Mouse (Mus musculus): ENCODE data around the gene Wwox. TPM values are rescaled to one million over a fixed set of nuclear protein-coding genes. Genes with fewer than 3 reads are reported as not detected.

The Wwox gene
- polyA plus RNA-seq, 1 experiment: 13.5 TPM

DNA sequence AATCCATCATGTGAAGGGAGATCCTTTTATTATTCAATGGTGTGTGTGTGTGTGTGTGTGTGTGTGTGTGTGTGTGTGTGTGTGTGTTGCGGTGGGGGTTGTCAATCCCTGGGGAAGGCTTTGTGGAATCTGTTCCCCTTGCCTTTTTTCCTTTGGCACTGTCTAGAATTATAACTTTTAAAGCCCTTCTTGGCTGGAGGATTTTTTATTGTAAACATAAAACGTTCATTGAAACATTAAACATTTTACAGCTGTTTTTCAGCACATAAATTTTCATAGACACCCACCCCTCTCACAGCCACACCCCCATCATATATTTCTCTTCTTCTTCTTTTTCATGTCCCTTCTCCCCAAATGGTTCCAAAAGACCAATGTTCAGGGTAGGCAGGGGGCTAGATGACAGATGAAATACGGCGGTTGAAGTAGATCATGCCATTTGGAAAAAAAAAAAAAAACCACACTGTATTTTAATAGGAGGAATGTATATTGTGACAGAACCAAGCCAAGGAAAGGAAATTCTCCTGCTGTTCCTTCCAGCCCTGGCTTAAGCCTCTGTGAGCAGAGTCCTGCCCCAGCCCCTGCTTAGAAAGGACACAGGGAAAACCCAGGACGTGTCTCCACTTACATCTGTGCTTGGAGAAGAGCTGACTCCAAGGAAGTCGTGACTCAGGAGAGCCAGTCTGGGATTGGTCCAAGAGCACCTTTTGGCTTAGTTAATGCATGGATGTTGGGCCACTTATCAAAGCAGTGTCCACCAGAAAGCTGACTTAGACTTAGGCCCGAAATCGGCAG, 517.1 kb downstream of the Wwox start:
- TF ChIP-seq CTCF (IDR thresholded peaks at IDR 0.05; ENCODE audit: control insufficient read depth, insufficient read depth, low read length) (no peak), POLR2A (IDR thresholded peaks at IDR 0.05; ENCODE audit: borderline replicate concordance, control insufficient read depth, low read depth, low read length) (no peak)

DNA sequence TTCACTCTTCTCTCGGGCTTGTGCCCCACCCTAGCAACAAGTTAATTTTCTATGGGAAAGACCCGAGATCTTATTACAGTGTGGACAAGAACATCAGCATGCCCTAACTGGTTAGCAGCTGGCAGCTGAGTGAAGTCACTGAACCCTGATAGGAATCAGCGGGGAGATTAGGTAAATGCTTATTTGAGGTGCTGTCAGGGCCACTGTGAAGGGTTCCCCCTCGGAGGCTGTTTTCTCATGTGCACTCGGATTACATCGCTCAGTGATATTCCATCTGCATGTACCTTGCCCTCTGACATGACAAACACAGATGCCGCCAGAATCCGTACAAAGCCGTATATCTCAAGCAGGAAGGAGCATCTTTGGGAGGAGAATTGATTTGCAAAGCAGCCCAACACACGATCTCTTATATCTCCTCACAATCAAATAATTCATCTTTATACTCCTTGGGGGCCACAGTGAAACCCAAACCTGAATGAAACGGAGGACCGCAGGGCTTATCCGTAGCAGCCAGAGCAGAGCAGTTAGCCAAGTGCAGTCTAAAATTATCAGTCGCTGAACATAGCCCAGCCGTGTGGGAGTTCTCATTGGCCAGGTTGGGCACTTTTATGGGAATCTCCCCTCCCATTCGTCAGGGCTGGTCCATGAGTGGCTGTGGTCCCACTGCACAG, 519.1 kb downstream of the Wwox start:
- TF ChIP-seq POLR2A (IDR thresholded peaks at IDR 0.05; ENCODE audit: borderline replicate concordance, control insufficient read depth, low read depth, low read length) (no peak), CTCF (IDR thresholded peaks at IDR 0.05; ENCODE audit: control insufficient read depth, insufficient read depth, low read length) (no peak)
- H3K27ac ChIP-seq (ENCODE audit: control insufficient read depth, insufficient read depth, low read depth, low read length, poor library complexity): no peak overlapping the region
- no peak overlapping the region for H3K4me3 ChIP-seq (replicated peaks; ENCODE audit: control insufficient read depth, low read depth, low read length)
- 81% methylated on average over 16 of the region's 16 CpGs for WGBS
- H3K4me1 ChIP-seq (ENCODE audit: control insufficient read depth, insufficient read depth, low read length): no peaks in the 10 kb centered on the region

More for the DNA sequence above, 517.1 kb downstream of the Wwox start:
- WGBS: 74% methylated on average over 8 of the region's 8 CpGs
- Histone ChIP-seq H3K27ac (ENCODE audit: control insufficient read depth, insufficient read depth, low read depth, low read length, poor library complexity) (no peak overlapping the region), H3K4me1 (ENCODE audit: control insufficient read depth, insufficient read depth, low read length) (no peaks in the 10 kb centered on the region), H3K4me3 (replicated peaks; ENCODE audit: control insufficient read depth, low read depth, low read length) (no peak overlapping the region)

DNA sequence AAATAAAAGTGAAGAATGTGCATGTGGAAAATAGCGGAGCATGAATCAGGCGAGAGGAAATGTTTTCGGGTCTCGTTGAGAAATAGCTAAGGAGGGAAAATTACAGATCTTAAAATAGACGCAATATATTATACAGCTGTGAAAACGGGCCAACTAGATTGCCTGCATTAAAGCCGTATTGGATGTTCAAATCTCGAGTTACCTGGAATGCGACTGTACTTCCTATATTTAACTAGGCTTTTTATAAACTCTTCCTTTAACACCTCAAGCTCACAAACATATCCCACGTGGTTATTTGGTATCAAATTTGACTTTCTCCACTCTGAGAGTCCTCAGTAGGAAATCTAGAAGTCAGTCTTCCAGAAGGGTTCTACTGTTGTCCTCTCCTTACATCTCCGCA, 520.0 kb downstream of the Wwox start:
- no peak for TF ChIP-seq CTCF (IDR thresholded peaks at IDR 0.05; ENCODE audit: control insufficient read depth, insufficient read depth, low read length)
- no peak for TF ChIP-seq POLR2A (IDR thresholded peaks at IDR 0.05; ENCODE audit: borderline replicate concordance, control insufficient read depth, low read depth, low read length)
- Histone ChIP-seq H3K27ac (ENCODE audit: control insufficient read depth, insufficient read depth, low read depth, low read length, poor library complexity) (no peak overlapping the region), H3K4me3 (replicated peaks; ENCODE audit: control insufficient read depth, low read depth, low read length) (no peak overlapping the region), H3K4me1 (ENCODE audit: control insufficient read depth, insufficient read depth, low read length) (no peaks in the 10 kb centered on the region)
- 77% methylated on average over 11 of the region's 11 CpGs for WGBS

GRCm38 (mm10) chr8:114962494-114962893, 523.0 kb downstream of the Wwox start:
- 83% methylated on average over 1 of the region's 1 CpGs for WGBS
- H3K4me3 ChIP-seq (replicated peaks; ENCODE audit: control insufficient read depth, low read depth, low read length): no peak overlapping the region
- TF ChIP-seq POLR2A (IDR thresholded peaks at IDR 0.05; ENCODE audit: borderline replicate concordance, control insufficient read depth, low read depth, low read length) (no peak), CTCF (IDR thresholded peaks at IDR 0.05; ENCODE audit: control insufficient read depth, insufficient read depth, low read length) (no peak)
- H3K27ac ChIP-seq (ENCODE audit: control insufficient read depth, insufficient read depth, low read depth, low read length, poor library complexity): no peak overlapping the region
- H3K4me1 ChIP-seq (ENCODE audit: control insufficient read depth, insufficient read depth, low read length): no peaks in the 10 kb centered on the region

- Histone ChIP-seq H3K4me3 (replicated peaks; ENCODE audit: control insufficient read depth, low read depth, low read length) (no peak overlapping the region), H3K27ac (ENCODE audit: control insufficient read depth, insufficient read depth, low read depth, low read length, poor library complexity) (no peak overlapping the region), H3K4me1 (ENCODE audit: control insufficient read depth, insufficient read depth, low read length) (no peaks in the 10 kb centered on the region)
- 86% methylated on average over 4 of the region's 4 CpGs for WGBS
- TF ChIP-seq CTCF (IDR thresholded peaks at IDR 0.05; ENCODE audit: control insufficient read depth, insufficient read depth, low read length): no peak
- no peak for TF ChIP-seq POLR2A (IDR thresholded peaks at IDR 0.05; ENCODE audit: borderline replicate concordance, control insufficient read depth, low read depth, low read length)
Measured at GRCm38 (mm10) chr8:114963282-114963681, 523.8 kb downstream of the Wwox start.

DNA sequence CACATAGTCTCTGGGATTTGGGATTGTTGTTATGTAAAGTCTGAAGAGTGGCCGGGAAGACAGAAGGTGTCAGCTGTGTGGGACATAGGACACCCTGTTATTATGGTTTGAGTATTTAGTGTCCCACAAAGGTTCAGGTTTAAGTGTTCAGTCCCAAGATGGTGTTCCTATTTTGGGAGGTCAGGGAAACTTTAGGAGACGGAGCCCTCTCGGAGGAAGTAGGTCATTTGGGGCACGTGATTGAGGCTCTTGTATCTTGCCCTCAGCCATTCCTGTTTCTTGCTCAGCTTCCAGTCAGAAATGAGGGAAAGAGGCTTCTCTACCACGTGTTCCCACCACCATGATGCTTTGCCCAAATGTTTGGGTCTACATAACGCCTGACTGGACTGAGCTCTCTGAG, 524.8 kb downstream of the Wwox start:
- TF ChIP-seq CTCF (IDR thresholded peaks at IDR 0.05; ENCODE audit: control insufficient read depth, insufficient read depth, low read length) (no peak), POLR2A (IDR thresholded peaks at IDR 0.05; ENCODE audit: borderline replicate concordance, control insufficient read depth, low read depth, low read length) (no peak)
- 81% methylated on average over 6 of the region's 6 CpGs for WGBS
- Histone ChIP-seq H3K4me1 (ENCODE audit: control insufficient read depth, insufficient read depth, low read length) (no peaks in the 10 kb centered on the region), H3K27ac (ENCODE audit: control insufficient read depth, insufficient read depth, low read depth, low read length, poor library complexity) (no peak overlapping the region), H3K4me3 (replicated peaks; ENCODE audit: control insufficient read depth, low read depth, low read length) (no peak overlapping the region)

GRCm38 (mm10) chr8:114968842-114969241, 529.4 kb downstream of the Wwox start:
- no peak overlapping the region for H3K27ac ChIP-seq (ENCODE audit: control insufficient read depth, insufficient read depth, low read depth, low read length, poor library complexity)
- no peak overlapping the region for H3K4me3 ChIP-seq (replicated peaks; ENCODE audit: control insufficient read depth, low read depth, low read length)
- TF ChIP-seq POLR2A (IDR thresholded peaks at IDR 0.05; ENCODE audit: borderline replicate concordance, control insufficient read depth, low read depth, low read length): no peak
- peak; percentile 25; the same call in 1 of the 2 replicates for TF ChIP-seq CTCF (IDR thresholded peaks at IDR 0.05; ENCODE audit: control insufficient read depth, insufficient read depth, low read length)
- H3K4me1 ChIP-seq (ENCODE audit: control insufficient read depth, insufficient read depth, low read length): no peaks in the 10 kb centered on the region
- WGBS: 88% methylated on average over 4 of the region's 4 CpGs

DNA sequence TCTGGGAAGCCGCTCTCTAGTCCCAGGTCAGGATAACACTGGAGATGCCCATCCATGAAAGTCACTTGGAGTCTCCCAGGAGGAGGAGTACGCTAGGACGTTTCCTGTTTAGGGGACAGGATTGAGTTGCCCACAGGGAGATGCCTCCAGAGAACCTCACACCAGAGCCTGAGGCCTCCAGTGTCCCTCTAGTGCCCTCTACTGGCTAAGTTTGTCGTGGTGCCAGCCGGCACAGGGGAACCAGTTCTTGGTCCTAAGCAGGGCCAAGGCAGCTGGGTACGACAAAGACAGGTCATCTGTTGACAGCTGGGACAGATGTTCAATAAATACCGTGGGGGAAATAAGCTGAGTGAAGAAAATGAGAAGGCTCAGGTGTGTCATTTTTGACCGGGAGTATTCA, 531.9 kb downstream of the Wwox start:
- 26% methylated on average over 8 of the region's 8 CpGs for WGBS
- Histone ChIP-seq H3K27ac (ENCODE audit: control insufficient read depth, insufficient read depth, low read depth, low read length, poor library complexity) (no peak overlapping the region), H3K4me1 (ENCODE audit: control insufficient read depth, insufficient read depth, low read length) (no peaks in the 10 kb centered on the region), H3K4me3 (replicated peaks; ENCODE audit: control insufficient read depth, low read depth, low read length) (no peak overlapping the region)
- TF ChIP-seq CTCF (IDR thresholded peaks at IDR 0.05; ENCODE audit: control insufficient read depth, insufficient read depth, low read length): peak; percentile 89
- TF ChIP-seq POLR2A (IDR thresholded peaks at IDR 0.05; ENCODE audit: borderline replicate concordance, control insufficient read depth, low read depth, low read length): no peak
